Mouse (Mus musculus) 416B (cell line): ENCODE data around the gene Rassf2.

Experiments used
- DNase-seq: peaks from one replicate; pipeline ENCODE4 v3.0.0; 2011; ENCODE audit warnings: low read depth

Gene Rassf2

DNA sequence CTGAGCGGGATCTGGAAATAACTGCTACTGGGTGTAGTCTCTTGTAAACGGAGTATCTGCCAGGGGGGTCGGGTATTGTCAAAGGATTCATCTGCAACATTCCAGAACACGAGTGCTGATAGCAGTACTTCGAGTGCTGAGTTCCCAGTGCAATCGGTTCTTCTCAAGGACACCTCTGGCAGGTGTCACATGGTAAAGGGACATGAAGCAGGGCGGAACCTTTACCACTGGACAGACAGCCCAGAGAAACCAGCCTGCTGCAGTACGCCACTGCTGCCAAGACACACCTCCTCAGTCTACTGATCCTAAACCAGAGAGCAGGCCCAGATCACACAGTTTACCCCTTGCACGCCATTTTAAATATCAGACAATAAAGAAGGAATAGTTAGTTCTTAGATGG is 75.2 kb downstream of the Rassf2 start:
- no peak for DNase-seq

DNA sequence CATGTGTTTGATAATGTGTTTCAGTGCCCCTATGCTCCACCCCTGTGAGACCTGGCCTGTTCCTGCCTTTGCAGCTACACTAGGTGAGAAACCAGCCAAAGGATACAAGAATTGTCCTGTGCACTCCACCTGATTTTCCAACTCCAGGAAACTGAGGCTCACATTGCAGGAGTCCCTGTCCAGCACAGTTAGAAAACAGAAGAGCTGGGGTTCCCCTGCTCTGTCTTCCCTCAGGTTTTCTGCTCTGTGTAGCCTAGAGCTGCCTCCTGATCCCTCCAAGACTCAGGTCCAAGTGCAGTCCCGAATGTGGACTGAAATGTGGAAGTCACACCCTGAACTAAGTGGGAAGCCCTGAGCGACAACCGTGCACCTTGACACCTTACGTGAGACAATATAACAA is 76.3 kb downstream of the Rassf2 start:
- no peak for DNase-seq

DNA sequence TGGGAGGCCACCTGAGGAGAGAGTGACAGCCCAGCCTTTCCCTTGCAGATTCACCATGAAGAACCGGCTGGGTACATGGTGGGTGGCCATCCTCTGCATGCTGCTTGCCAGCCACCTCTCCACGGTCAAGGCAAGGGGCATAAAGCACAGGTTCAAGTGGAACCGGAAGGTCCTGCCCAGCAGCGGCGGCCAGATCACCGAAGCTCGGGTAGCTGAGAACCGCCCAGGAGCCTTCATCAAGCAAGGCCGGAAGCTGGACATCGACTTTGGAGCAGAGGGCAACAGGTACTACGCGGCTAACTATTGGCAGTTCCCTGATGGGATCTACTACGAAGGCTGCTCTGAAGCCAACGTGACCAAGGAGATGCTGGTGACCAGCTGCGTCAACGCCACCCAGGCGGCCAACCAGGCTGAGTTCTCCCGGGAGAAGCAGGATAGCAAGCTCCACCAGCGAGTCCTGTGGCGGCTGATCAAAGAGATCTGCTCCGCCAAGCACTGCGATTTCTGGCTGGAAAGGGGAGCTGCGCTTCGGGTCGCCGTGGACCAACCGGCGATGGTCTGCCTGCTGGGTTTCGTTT is 77.0 kb downstream of the Rassf2 start:
- no peak for DNase-seq

DNA sequence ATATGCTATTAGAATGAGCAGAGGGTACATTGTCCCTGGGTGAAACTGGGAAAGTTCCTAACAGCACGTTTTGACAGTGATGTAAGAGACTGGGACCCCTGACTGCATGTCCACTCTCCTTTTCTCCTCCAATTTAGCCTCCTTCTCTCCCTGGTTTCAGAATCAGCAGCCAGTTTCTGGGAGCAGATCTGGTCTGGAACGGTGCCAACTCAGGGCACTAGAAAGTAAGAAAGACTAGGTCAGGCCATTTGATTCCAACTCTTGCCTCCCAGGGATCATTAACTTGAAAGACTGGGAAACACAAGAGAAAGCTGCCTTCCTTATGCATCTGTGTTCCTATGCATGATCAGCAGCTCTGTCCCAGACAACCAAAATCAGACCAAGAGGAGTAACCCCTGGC is 77.6 kb downstream of the Rassf2 start:
- no peak for DNase-seq

DNA sequence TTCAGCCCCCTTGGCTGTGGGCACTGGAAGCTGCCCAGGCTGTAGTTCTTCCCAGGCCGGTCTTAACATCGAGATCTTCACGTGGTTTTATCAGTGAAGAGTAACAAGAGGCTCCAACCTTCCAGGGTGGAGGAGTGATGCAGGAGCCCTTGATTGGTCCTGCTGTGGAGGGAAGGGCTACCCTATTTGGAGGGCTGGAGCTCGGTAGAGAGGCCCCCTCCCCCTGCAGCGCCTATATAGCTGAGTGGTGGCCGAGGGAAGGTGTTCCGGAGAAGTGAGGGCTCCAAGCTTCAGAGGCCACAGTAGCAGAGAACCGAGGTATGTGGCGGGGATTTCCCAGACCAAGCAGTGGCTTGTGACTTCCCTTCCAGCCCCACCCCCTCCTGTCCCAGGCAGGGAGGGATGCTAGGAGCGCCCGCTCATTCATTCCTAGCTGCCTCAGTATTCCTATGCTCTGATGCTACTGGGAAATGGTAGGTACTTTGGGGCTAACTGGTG is 79.4 kb downstream of the Rassf2 start, which contains the start of gene Prnd:
TSS of gene Prnd (plus strand) at position 264 of the 498 bp plus-strand sequence.
- DNase-seq = no peak

DNA sequence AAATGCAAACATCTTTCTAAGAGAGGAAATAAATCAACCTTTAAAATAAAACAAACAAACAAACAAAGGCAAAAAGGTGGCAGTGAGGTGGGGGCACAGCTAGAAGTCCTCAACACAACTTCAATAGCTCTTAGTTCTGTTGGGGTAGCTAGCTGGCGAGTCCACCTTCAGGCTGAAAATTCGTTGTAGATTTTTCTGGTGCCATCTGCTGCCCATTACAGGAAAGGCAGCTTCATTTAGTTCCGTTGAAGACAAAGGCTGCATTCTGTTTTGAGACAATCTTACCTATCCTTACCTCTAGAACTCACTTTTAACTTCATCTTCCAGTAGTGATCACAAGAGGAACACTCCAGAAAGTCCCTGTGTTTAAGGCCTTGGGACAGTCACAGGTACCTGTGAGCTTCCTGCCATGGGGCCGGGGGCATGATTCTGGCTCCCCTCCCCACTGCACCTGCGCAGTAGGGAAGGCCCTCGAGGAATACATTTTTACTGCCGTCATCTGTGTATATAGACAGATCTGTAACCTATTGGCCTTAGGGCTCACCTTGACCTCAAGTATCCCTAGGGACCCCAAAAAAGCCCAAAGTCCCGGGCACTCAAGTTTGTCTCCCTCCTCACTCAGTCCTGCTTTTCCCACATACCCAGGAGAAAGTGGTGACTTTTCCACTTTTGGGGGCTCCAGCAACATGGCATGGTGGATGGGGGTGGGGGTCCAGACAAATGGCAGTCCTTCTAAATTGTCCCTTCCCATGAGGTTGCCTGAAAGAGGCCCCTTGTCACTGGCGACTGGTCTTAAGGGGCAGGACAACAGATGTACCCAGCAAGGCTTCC is 80.1 kb downstream of the Rassf2 start:
- DNase-seq = peak; percentile 61

DNA sequence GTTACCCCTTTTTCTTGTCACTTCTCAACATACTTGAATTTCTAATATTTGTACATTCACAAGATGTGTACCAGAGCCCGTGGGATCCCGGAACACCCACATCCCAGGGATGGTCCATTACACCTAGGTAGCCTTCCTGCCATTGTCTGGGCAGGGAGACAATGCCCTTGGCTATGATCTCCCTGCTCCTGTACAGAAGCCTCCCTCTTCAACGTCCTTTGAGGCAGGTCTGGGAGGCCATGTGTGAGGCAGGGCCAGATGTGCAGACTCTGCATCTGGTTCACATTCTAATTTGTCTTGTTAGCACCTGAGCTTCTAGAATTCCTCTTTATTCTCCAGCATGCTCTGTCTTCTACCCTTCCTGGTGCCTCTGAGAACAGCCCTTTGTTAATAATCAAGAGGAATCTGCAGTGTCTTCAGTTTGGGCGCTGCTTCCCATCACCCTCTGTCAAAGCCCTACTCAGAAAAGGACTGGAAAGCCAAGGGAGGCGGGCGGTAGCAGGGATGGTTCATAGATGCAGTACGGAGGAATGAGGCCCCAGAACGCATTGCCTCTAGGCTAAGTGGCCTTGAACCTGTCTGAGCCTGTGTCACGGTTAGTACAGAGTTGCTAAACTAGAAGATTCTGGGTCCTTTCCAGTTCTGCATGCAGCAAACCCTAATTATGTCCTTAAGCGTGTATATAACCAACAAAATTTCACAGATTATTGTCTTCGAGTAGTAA is 81.0 kb downstream of the Rassf2 start:
- DNase-seq = no peak

DNA sequence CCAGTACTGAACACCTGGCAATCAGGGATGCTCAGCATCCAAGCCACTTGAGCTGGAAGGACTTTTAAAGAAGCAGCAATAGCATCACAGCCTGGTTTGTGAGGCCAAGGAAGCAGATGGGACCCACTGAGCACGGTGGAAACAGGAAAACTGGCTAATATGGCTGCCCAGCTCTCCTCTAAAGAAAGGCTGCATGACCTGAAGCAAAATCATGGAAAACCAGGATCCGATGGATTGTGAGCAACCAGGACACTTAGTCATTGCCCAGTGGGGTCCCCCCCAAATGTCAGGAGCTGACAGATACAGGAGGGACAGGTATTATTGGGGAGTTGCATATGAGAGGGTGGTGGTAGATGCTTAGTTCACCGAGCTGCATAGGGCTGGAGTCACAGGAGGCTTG is 81.9 kb downstream of the Rassf2 start:
- DNase-seq = no peak

DNA sequence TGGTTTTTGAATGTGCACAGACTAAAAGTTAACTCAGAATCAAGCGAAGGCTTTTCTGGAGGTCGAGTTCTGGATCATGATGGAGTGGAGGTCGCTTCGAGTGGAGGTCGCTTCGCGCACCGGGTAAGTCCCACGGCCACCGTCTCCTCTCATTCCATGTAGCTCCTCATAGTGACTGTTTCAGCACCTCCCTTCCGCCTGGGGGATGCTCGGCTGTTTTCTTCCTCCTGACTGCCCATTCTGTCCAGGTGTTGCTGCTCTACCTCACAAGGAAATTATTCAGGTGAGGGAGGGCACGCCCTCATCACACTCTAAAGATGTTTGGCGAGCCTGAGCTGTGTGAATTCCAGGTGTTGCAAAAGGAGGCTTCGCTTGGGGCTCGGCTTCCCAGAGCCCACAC is 83.7 kb downstream of the Rassf2 start:
- no peak for DNase-seq

DNA sequence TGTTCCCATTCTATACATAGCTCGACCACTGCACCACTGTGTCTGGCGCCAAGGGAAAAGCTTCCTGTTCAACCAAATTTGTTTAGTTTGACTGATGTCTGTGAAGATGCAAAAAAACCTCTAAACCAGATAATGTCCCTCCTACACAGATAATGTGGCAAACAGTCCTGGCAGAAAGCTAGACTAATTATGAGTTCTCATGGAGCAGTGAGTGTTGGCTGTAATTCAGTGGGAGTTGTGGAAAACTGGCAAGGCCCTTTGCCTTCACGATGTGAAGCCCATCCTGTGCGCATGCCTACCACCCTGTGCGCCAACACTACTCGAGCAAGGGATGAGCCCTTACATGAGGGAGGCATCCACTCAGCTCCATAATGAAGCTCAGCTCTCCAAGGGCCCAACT is 84.3 kb downstream of the Rassf2 start:
- no peak for DNase-seq

DNA sequence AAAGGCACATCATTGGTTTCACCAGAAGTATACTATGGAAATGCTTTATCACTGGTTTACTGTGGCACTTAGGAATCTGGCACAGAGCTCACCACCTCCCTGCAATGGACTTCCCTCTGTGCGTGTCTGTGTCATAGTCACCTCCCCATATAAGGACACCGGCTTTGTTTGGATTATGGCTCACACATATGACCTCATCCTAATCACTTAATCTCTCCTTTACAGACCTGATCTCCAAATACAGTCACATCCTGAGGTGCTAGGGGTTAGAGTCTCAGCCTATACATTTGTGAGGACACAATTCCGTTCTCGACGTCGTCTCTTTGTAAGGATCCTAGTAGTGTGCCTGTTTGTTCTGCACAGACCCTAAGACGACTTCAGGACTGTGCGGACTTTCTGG is 84.8 kb downstream of the Rassf2 start:
- DNase-seq = peak; percentile 93

DNA sequence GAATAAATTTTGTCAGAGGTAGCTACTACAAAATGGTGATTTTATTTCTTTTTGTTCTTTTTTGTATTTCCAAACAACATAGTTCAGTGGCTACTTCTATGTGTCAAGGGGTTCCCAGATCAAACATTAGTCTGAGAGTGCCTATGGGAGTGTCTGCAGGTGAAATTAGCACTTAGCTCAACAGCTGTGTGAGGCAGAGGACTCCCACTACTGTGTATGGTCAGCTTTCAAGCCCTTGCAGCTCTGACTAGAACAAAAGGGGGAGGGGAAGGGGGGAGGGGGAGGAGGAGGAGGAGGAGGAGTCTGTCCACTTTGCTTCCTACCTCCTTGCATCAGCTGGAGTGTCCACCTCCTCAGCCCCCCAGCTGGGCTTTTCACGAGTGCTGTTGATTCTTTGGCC is 85.7 kb downstream of the Rassf2 start:
- no peak for DNase-seq

DNA sequence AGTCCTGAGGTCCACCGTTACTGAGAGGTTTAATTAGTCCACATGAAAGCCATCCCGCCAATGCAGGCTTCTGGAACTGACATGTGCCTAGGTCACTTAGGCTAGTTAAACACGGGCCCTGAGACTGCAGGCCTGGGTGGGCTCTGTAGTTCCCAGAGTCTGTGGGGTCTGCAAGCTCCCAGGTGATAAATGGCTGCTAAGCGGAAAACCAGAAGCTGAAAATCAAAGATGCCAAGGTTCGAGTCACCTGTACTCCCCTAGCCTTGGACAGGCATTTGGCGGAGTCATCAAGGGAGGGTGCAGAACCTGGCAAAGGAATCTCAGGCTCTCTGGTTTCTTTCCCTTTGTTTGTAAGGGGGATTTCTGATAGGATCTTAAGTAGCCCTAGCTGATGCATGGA is 88.6 kb downstream of the Rassf2 start:
- no peak for DNase-seq

DNA sequence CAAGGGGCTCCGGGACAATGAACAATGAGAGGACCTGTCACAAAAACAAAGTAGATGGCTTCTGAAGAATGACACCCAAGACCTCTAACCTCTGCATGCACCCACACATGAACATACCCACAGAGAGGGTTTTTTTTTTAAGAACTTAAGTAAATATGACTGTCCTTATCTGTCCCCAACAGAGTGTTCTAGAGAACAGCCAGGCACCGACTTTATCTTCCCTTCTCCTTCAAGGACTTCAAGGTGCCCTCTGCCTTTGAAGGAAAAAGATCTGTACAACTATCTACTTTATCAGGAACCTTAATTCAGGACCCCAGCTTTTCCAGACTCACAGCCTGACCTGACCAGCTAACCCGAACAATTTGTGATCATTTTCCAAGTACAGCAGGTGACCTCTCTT is 89.6 kb downstream of the Rassf2 start:
- DNase-seq = no peak
